Mouse (Mus musculus): ENCODE results near the gene Kdf1.

Gene Kdf1

GRCm38 (mm10) chr4:133496738-133497445 lies 21.9 kb upstream of the Kdf1 start:
- DNase-seq, result no peak

- no peak for DNase-seq
These were observed 21.2 kb upstream of the Kdf1 start for GRCm38 (mm10) chr4:133497461-133498159.

DNA sequence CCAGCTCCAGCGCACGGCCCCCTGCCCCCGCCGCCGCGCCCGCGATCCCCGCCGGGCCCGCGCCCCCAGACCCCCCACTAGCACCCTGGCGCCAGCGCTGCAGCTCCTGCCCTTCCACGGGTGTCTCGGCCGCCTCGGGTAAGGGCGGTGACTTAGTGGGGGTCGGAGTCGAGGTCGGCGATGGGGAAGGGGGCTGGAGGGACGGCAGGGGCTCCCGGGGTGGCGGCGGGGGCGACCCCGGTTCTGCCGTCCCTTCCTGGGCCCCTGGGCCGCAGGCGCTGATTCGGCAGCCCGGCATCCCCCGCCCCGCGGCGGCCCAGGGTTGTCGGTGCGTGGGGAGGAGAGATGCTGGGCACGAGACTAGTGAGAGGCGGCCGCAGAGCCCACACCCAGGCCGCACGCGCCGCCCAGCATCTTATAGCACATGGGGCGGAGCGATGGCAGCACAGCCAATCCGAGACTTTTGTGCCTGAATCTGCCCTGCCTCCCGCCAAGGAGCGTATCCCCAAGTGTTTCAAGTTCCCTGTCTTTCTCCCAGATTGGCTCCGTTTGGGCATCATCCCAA lies 20.5 kb upstream of the Kdf1 start, which contains the start of gene Trnp1:
Gene Trnp1 (minus strand): TSS at position 391 of the 565 bp plus-strand sequence.
- no peak for DNase-seq

GRCm38 (mm10) chr4:133501514-133501913 lies 17.2 kb upstream of the Kdf1 start:
- no peak for DNase-seq

- no peak for DNase-seq
These were observed 14.5 kb upstream of the Kdf1 start for GRCm38 (mm10) chr4:133504300-133504699.

GRCm38 (mm10) chr4:133504755-133505485 lies 13.8 kb upstream of the Kdf1 start:
- DNase-seq, result no peak

GRCm38 (mm10) chr4:133506573-133506972 lies 12.2 kb upstream of the Kdf1 start:
- no peak for DNase-seq

- no peak for DNase-seq
These were observed 9.8 kb upstream of the Kdf1 start for GRCm38 (mm10) chr4:133508990-133509389.

- DNase-seq, result no peak
These were observed 7.7 kb upstream of the Kdf1 start for GRCm38 (mm10) chr4:133511050-133511449.

GRCm38 (mm10) chr4:133512511-133512910 lies 6.3 kb upstream of the Kdf1 start:
- peak; percentile 57 for DNase-seq

DNA sequence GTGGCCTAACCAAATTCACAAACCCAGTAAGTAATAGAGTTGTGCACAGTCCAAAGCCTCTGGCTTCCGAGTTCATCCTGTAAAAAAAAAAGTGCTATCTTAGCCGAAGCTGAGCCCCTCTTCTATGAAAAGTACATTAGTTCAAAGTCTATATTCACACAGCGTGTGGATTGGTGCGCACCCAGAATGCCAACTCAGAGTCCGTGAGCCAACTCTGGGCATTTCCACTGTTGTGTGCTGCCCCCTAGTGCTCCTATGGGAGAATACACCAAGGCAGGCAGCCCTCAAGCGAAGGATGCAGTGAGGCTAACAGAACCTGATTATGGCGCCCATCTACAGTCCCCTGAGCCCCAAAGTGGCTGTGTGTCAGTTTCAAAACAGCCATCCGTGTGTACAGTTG lies 5.8 kb upstream of the Kdf1 start:
- DNase-seq, result peak; percentile 81

DNA sequence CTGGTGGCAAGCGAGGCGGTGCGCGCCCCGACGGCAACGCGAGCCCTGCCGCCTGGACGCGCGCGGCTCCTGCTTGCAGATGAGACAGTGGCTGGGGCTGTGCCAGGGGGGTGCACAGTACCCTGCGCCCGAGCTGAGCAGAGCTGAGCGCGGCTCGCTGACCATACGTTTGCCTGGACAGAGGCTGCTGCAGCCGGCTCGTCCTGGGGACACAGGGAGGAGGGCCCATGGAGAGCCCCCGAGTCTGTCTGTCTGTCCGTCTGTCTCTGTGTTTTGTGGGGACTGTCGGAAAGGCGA lies 554 bp downstream of the Kdf1 start:
- no peak for DNase-seq

DNA sequence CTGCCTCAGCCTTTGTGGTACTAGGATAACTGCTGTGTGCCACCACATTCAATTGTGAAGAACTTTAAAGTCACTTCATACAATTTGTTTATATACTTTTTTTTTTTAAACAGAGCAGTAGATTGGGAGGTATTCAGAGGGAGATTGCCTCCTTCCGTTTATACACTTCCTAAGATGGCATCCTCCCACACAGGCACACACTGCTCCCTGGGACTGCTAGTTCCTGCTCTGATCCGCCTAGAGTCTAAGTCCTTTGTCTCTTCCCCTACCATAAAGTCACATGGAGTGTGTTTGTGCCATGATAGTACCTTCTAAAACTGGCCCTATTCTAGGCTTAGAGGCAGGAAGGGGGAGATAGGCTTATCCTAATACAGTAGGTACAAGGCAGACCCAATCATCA lies 2.7 kb downstream of the Kdf1 start:
- no peak for DNase-seq

DNA sequence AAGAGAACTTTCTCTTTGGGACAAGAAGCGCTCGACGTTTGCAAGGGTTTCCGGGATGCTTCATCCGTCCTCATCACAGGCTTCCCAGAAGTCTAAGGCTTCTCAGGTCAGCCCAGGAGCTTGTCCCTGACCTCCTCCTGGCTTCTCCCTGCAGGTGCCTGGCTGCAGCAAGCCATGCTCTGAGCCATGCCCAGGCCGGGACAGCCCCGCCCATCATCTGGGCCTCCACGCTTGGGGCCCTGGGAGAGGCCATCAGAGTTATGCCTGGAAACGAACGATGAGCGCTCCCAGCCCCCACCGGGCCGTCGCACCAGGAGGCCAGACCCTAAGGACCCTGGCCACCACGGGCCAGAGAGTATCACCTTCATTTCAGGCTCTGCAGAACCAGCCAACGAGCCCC lies 9.0 kb downstream of the Kdf1 start:
- no peak for DNase-seq

DNA sequence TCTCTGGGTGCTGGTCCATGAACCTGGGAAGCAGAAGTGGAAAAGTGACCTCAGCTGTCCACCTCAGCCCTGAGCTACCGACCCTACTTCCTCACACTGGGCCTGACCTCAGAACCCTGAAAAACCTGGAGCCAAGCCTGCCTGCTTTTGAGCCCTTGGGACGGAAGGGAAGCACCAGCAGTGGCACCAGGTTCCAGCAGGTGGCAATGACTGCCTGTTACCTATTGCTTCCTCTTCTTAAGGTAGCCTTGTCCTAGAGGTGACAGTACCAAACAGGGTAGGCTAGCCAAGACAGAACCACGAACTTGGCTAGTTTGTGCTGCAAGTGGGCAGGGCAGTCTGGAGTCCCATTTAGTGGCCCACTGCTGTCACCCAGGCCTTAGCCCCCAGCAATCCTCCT lies 14.0 kb downstream of the Kdf1 start:
- no peak for DNase-seq

- DNase-seq, result no peak
These were observed 17.3 kb downstream of the Kdf1 start for GRCm38 (mm10) chr4:133536081-133536480.

DNA sequence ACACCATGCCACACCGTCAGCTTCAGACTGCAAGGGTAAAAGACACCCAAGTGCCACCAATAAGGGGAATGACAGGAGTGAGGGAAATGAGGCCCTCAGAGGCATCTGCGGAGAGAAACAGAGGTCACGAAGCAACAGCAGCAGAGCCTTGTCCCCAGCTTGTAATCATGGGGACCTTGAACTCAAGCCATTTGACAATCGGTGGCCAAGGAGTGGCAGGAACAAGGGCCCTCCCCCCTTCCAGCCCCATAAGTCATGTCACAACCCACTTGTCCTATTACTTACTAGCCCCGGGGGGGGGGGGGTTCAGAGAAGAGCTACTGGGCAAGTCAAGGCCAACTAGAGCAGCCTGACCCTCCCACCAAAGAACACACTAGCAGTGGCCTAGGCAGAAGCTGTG lies 17.9 kb downstream of the Kdf1 start:
- no peak for DNase-seq

DNA sequence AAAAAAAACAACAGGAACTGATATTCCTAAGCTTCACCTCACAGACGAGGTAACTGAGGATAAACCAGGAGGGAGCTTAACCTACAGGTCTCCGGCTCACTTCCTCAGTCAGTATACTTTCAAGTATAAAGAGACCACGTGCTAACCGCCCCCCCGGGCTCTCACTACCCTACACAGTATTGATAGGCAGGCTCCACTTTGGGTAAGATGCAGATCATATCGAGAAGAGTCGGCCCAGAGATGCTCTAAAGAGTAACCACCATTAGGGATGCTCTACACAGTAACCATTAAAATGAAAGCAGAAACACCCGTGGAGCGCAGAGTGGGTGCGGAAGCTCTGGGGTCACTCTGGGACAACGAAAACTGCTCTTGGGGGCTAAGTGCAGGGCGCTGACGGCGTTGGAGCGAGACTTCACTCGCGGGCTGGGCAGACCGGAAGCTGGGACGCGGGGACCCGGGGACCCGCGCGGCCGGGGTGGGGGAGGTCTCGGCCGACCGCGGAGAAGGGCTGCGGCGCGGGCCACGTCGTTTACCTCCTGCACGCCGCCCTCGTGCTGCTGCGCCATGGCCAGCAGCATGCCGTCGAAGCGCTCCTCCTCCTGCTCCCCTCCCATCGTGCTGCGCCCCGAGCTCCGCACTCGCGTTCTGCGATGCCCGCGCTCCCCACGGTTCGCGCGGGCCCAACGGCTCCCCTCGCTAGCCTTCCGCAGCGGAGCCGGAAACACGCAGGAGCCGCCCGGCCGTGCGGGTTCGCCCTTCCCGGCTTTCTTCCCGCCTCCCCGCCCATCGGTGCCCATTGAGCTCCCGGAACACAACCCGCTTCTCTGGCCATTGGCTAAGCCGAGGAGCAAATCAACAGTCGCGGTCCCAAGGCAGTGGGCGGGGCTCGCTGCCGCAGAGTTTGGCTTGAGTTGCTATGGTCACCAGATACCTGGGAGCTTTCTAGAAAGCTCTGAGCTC lies 26.8 kb downstream of the Kdf1 start, which contains the start of gene Nudc:
Gene Nudc (minus strand): TSS at position 725 of the 960 bp plus-strand sequence.
- DNase-seq, result peak; percentile 98

DNA sequence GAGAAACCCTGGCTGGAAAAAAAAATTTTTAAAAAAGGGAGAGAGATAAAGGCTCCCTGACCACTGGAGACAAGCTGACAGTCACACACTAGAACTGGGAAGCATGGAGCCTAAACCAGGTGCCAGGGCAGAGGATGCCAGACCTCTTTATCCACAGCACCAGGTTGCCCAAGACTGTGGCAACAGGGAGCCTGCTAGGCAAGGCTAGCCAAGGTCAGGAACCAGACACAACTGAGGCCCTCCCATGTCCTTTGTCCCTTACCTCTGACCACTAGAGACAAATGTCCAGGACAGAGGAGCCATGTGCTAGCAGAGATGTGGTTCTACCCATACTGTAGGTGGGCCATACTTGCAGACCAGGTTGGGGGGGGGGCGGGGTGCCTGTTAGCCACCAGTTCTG lies 33.3 kb downstream of the Kdf1 start:
- DNase-seq, result no peak

GRCm38 (mm10) chr4:133552768-133553447 lies 34.1 kb downstream of the Kdf1 start, which contains the start of gene Nr0b2:
TSS of gene Nr0b2 (plus strand) at chr4:133553376.
- peak; percentile 55 for DNase-seq

DNA sequence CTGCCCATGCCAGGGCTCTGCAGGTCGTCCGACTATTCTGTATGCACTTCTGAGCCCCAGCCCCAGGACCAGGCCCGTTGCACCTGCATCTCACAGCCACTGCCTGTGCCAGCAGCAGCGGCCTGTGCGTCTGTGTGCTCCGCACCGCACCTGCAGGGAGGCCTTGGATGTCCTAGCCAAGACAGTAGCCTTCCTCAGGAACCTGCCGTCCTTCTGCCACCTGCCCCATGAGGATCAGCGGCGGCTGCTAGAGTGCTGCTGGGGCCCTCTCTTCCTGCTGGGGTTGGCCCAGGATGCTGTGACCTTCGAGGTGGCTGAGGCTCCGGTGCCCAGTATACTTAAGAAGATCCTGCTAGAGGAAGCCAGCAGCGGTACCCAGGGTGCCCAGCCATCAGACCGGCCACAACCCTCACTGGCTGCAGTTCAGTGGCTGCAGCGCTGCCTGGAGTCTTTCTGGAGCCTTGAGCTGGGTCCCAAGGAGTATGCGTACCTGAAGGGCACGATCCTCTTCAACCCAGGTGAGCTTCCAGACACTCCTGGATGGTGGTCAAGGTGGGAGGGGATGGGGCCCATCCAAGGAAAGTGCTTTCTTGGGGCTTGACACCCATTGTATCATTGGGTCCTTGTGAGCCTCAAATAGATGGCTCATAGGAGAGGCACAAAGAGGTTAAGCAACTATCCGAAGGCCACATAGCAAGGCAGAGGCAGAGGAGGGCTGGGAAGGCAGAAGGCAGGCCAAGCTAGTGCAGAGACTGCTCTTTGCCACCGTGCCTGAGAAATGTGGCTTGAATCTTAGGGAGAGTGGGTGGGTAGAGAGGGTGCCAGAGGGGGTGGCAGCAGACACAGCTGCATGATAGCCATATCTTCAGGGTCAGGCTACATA lies 34.9 kb downstream of the Kdf1 start:
- peak; percentile 33 for DNase-seq

Data from kidney, adult 11 months (tissue).